Mouse (Mus musculus) MEL (cell line): ENCODE data around the gene 2610021A01Rik. TPM values are rescaled to one million over a fixed set of nuclear protein-coding genes. Genes with fewer than 3 reads are reported as not detected.
A peak's percentile ranks its signal among the peaks of the same experiment; 100 is the strongest.
"Not testable (repeated sequence)": the region's sequence is repeated elsewhere in the genome, so short reads cannot be mapped to it uniquely, and the experiment has no call there.

ENCODE experiments used
- DNase-seq: peaks from one replicate; pipeline ENCODE4 v3.0.0; 2011; ENCODE audit warnings: low read depth, low spot score
- H3K27ac ChIP-seq: 2 replicates; pipeline ENCODE4 v1.5.1; 2012; ENCODE audit warnings: low read depth, mild to moderate bottlenecking, control low read depth, low read length, moderate library complexity; ENCODE audit not compliant: control insufficient read depth
- H3K27me3 ChIP-seq, 2 experiments: fragments of 150-350 bp in 1 of 2; sonication (generic) in 1 of 2; 2 replicates each; pipeline ENCODE4 v1.6.1; 2012; ENCODE audit warnings: low read length in 2 of 2, mild to moderate bottlenecking in 2 of 2, improper control_type of control experiment in 1 of 2, moderate library complexity in 1 of 2; ENCODE audit not compliant: insufficient read depth in 2 of 2, control insufficient read depth in 1 of 2
- H3K36me3 ChIP-seq, 2 experiments: 2 replicates each; pipeline ENCODE4 v1.6.1; 2012 to 2014; ENCODE audit warnings: low read length in 2 of 2, improper control_type of control experiment in 1 of 2, inconsistent platforms in 1 of 2, mild to moderate bottlenecking in 1 of 2; ENCODE audit not compliant: insufficient read depth in 2 of 2, control insufficient read depth in 1 of 2
- H3K4me1 ChIP-seq, 2 experiments: fragments of 150-350 bp in 1 of 2; sonication (generic) in 1 of 2; 2 replicates each; pipeline ENCODE4 v1.6.1; 2012; ENCODE audit warnings: low read length in 2 of 2, improper control_type of control experiment in 1 of 2, mild to moderate bottlenecking in 1 of 2; ENCODE audit not compliant: insufficient read depth in 2 of 2, control insufficient read depth in 1 of 2
- H3K4me3 ChIP-seq, 2 experiments: fragments of 150-350 bp in 1 of 2; sonication (generic) in 1 of 2; 2 replicates each; pipeline ENCODE4 v1.5.1; 2012; ENCODE audit warnings: low read depth in 2 of 2, low read length in 2 of 2, mild to moderate bottlenecking in 2 of 2, moderate library complexity in 2 of 2, control low read depth in 1 of 2, improper control_type of control experiment in 1 of 2; ENCODE audit not compliant: control insufficient read depth in 1 of 2, insufficient read depth in 1 of 2
- H3K79me2 ChIP-seq: 2 replicates; pipeline ENCODE4 v1.6.1; 2012; ENCODE audit warnings: mild to moderate bottlenecking, low read length, moderate library complexity; ENCODE audit not compliant: control insufficient read depth, poor library complexity, insufficient read depth
- H3K9ac ChIP-seq: 2 replicates; pipeline ENCODE4 v1.6.1; 2012; ENCODE audit warnings: low read depth, mild to moderate bottlenecking, control low read depth, low read length, moderate library complexity; ENCODE audit not compliant: control insufficient read depth, poor library complexity, severe bottlenecking
- H3K9me3 ChIP-seq: fragments of 150-350 bp; sonication (generic); replicated peaks from 2 replicates; pipeline ENCODE4 v1.6.1; 2012; ENCODE audit warnings: mild to moderate bottlenecking, low read length, improper control_type of control experiment, moderate library complexity; ENCODE audit not compliant: insufficient read depth
- CHD1 ChIP-seq: IDR thresholded peaks from 2 replicates; pipeline ENCODE4 v1.6.1; 2012; ENCODE audit warnings: low read depth, mild to moderate bottlenecking, inconsistent platforms, low read length, improper control_type of control experiment
- E2F4 ChIP-seq: IDR thresholded peaks from 2 replicates; pipeline ENCODE4 v1.6.1; 2011; ENCODE audit warnings: low read depth, low read length, improper control_type of control experiment, borderline replicate concordance
- ELF1 ChIP-seq: IDR thresholded peaks from 2 replicates; pipeline ENCODE4 v1.6.1; 2014; ENCODE audit warnings: low read depth, mild to moderate bottlenecking, inconsistent platforms, low read length, improper control_type of control experiment, moderate library complexity
- GABPA ChIP-seq: IDR thresholded peaks from 2 replicates; pipeline ENCODE4 v1.6.1; 2012; ENCODE audit warnings: low read depth, mild to moderate bottlenecking, inconsistent platforms, low read length, improper control_type of control experiment, moderate library complexity
- GATA1 ChIP-seq: IDR thresholded peaks from 2 replicates; pipeline ENCODE4 v1.6.1; 2011; ENCODE audit warnings: low read depth, low read length, improper control_type of control experiment
- HCFC1 ChIP-seq: IDR thresholded peaks from 2 replicates; pipeline ENCODE4 v1.6.1; 2012; ENCODE audit warnings: low read depth, mild to moderate bottlenecking, inconsistent platforms, low read length, improper control_type of control experiment, moderate library complexity
- MAFK ChIP-seq: IDR thresholded peaks from 2 replicates; pipeline ENCODE4 v1.6.1; 2011; ENCODE audit warnings: low read depth, mild to moderate bottlenecking, low read length, improper control_type of control experiment, borderline replicate concordance
- MAX ChIP-seq: IDR thresholded peaks from 2 replicates; pipeline ENCODE4 v1.6.1; 2011; ENCODE audit warnings: low read length, improper control_type of control experiment
- POLR2AphosphoS2 ChIP-seq: IDR thresholded peaks from 2 replicates; pipeline ENCODE4 v1.6.1; 2011; ENCODE audit warnings: low read length, improper control_type of control experiment
- RCOR1 ChIP-seq: IDR thresholded peaks from 2 replicates; pipeline ENCODE4 v1.6.1; 2012; ENCODE audit warnings: low read depth, mild to moderate bottlenecking, inconsistent platforms, low read length, improper control_type of control experiment
- SIN3A ChIP-seq: IDR thresholded peaks from 2 replicates; pipeline ENCODE4 v1.6.1; 2012; ENCODE audit warnings: low read length, improper control_type of control experiment, inconsistent platforms
- SMC3 ChIP-seq: IDR thresholded peaks from 2 replicates; pipeline ENCODE4 v1.6.1; 2011; ENCODE audit warnings: low read depth, low read length, improper control_type of control experiment
- TCF12 ChIP-seq: IDR thresholded peaks from 2 replicates; pipeline ENCODE4 v1.6.1; 2014; ENCODE audit warnings: low read depth, mild to moderate bottlenecking, inconsistent platforms, low read length, improper control_type of control experiment, moderate library complexity
- USF2 ChIP-seq, 2 experiments: IDR thresholded peaks; 2 replicates each; pipeline ENCODE4 v1.6.1; 2011 to 2012; ENCODE audit warnings: improper control_type of control experiment in 2 of 2, low read length in 2 of 2, borderline replicate concordance in 1 of 2, inconsistent platforms in 1 of 2, low read depth in 1 of 2, mild to moderate bottlenecking in 1 of 2; ENCODE audit not compliant: insufficient read depth in 1 of 2
- ZNF384 ChIP-seq: IDR thresholded peaks from 2 replicates; pipeline ENCODE4 v1.6.1; 2012; ENCODE audit warnings: low read depth, mild to moderate bottlenecking, inconsistent platforms, low read length, improper control_type of control experiment
- polyA plus RNA-seq, 2 experiments: library from polyadenylated mRNA; stranded (reverse) in 1 of 2; unstranded in 1 of 2; fragments of >175 nt in 1 of 2; fragments of >200 nt in 1 of 2; gene quantifications; 2 replicates each; pipeline versions ENCODE4 v1.2.1 to v1.2.4; 2012; ENCODE audit warnings: low replicate concordance in 2 of 2, low read depth in 1 of 2; ENCODE audit not compliant: insufficient read length in 2 of 2, insufficient read depth in 1 of 2, missing spikeins in 1 of 2
- total RNA-seq: library from RNA; depleted of rRNA; stranded (reverse); fragments of 300-350 nt; gene quantifications from 2 replicates; pipeline ENCODE4 v1.2.3, GENCODE M21; 2012

The 2610021A01Rik gene
- total and polyA plus RNA-seq, 3 experiments = 9.7 to 291 (median 15.4) TPM

DNA sequence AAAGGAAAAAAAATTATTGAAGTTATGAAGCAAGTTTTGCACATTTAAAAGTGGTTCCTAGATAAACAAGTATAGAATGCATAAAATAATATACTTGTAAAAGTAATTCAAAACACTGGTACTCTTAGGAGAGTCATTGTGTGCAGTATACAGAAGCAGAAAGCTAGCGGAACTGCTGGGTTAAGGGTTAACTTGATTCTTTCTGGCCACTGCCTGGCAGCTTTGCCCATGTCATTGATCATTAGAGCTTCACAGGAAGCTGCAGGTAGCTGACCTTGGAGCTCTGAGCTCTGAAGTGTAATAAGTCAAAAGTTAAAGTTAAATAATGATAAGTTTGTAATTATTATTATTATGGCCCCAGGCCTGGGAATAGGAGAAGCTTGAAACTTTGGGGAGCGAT lies 21.1 kb upstream of the 2610021A01Rik start (continued):
- TF ChIP-seq ELF1 = no peak

DNA sequence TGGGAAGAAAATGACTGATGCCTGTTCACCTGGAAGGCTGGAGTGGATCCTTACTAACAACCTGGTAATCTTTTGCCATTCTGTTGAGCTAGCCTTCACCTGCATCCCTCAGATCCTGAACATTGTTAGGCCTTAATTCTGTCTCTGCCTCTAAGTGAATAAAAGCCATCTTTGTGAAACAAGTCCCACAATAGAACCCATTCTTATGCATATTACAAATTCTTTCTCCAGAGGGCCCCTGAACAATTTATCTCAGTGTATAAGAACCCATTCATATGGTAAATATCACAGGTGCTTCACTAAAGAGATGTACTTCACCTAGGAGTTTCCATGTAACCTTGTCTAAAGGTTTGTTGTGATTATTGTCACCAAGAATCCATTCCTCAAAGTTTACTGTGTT lies 17.0 kb upstream of the 2610021A01Rik start:
- no peaks in the 10 kb centered on the region for H3K36me3 ChIP-seq
- no peak overlapping the region for H3K27ac ChIP-seq
- no peaks in the 10 kb centered on the region for H3K27me3 ChIP-seq
- H3K79me2 ChIP-seq = no peaks in the 10 kb centered on the region
- no peak for DNase-seq
- no peak overlapping the region for H3K4me3 ChIP-seq
- H3K9ac ChIP-seq = no peak overlapping the region
- no peaks in the 10 kb centered on the region for H3K4me1 ChIP-seq
- TF ChIP-seq SIN3A = no peak
- TF ChIP-seq E2F4 = no peak
- TF ChIP-seq MAX = no peak
- no peak for TF ChIP-seq GABPA
- no peak for TF ChIP-seq RCOR1
- TF ChIP-seq SMC3 = no peak
- no peak for TF ChIP-seq TCF12
- no peak for TF ChIP-seq ZNF384
- H3K9me3 ChIP-seq = no peaks in the 10 kb centered on the region

GRCm38 (mm10) chr7:41587831-41588230 lies 11.2 kb upstream of the 2610021A01Rik start:
- H3K9me3 ChIP-seq, H3K27me3 ChIP-seq, H3K36me3 ChIP-seq, H3K4me1 ChIP-seq, H3K4me3 ChIP-seq, H3K9ac ChIP-seq, DNase-seq, H3K79me2 ChIP-seq, H3K27ac ChIP-seq: not testable (repeated sequence)

DNA sequence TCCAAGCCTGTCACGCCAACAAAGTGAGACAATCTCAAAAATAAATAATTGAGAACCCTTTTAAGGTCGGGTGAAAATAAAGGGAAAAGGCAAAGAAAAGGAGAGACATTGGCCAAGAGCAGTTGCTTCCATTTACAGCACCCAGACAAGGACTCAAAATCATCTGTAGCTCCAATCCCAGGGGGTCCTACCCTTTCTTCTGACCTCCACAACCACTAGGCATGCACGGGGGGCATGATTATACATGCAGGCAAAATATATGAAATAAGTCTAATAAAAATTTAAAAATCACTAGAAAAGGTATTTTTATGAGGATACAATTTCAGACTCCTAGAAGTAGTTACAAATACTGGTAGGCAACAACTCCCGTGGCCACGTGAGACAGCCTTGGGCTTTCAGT lies 415 bp upstream of the 2610021A01Rik start:
- H3K4me1 ChIP-seq = peaks cover 0 to 7% of the 10 kb centered on the region in 2 experiments; a peak in 2 of 4 replicates
- H3K79me2 ChIP-seq = peaks cover 5% of the 10 kb centered on the region
- H3K4me3 ChIP-seq = peak overlapping the region; percentile 23 to 74; a peak in 3 of 4 replicates
- H3K9ac ChIP-seq = peak overlapping the region; percentile 59
- H3K36me3 ChIP-seq = peaks cover 0 to 2% of the 10 kb centered on the region in 2 experiments; a peak in 2 of 4 replicates
- DNase-seq = no peak
- no peak overlapping the region for H3K27ac ChIP-seq
- TF ChIP-seq POLR2AphosphoS2 = no peak
- TF ChIP-seq HCFC1 = no peak
- no peak for TF ChIP-seq CHD1
- no peak for TF ChIP-seq RCOR1
- no peak for TF ChIP-seq USF2 (IDR thresholded peaks at IDR 0.05; ENCODE audit: borderline replicate concordance in 1 of 2, insufficient read depth in 1 of 2, low read depth in 1 of 2, low read length in 2 of 2)
- no peak for TF ChIP-seq SIN3A
- TF ChIP-seq GATA1 = no peak
- TF ChIP-seq MAFK = no peak
- H3K27me3 ChIP-seq = no peaks in the 10 kb centered on the region
- H3K9me3 ChIP-seq = no peaks in the 10 kb centered on the region
